Mouse (Mus musculus): ENCODE measurements around the gene Olfr308.
"Not testable (repeated sequence)": the region's sequence is repeated elsewhere in the genome, so short reads cannot be mapped to it uniquely, and the experiment has no call there.

Olfr308 gene

GRCm38 (mm10) chr7:86325530-86325929, at the start of gene Olfr308:
TSS of gene Olfr308 (minus strand) at chr7:86325630.
- no peak for DNase-seq (ENCODE audit: extremely low spot score, low spot score)

DNA sequence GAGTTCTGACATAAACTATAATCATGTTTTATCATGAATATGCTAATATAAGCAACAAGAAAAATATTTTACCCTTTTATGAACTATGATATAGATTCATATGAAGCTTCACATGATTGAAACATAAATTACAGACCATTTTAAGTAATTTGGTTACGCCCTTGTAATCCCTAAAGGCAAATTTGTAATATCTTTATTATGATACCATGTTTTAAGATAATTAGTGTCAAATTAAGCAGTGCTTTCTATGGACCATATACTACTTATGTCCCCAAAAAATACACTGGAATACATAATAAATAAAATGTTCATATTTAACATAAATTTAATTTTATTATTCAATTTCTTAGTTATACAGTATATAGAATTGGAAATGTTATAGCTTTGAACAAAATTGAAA, 41.4 kb upstream of the Olfr308 start, which contains the start of gene Olfr305:
TSS of gene Olfr305 (minus strand) at position 101 of the 400 bp plus-strand sequence.
- no peak for DNase-seq (ENCODE audit: extremely low spot score, low spot score)

- not testable (repeated sequence) for DNase-seq (ENCODE audit: extremely low spot score, low spot score)
Measured at GRCm38 (mm10) chr7:86346296-86346695, 20.9 kb upstream of the Olfr308 start.

- no peak for DNase-seq (ENCODE audit: extremely low spot score, low spot score)
Measured at GRCm38 (mm10) chr7:86344253-86344652, 18.8 kb upstream of the Olfr308 start.

- no peak for DNase-seq (ENCODE audit: extremely low spot score, low spot score)
Measured at GRCm38 (mm10) chr7:86342881-86343565, 17.6 kb upstream of the Olfr308 start.

GRCm38 (mm10) chr7:86337486-86337885, 12.1 kb upstream of the Olfr308 start, which contains the start of gene Olfr307:
TSS of gene Olfr307 (minus strand) at chr7:86337586.
- DNase-seq (ENCODE audit: extremely low spot score, low spot score) = no peak

GRCm38 (mm10) chr7:86321323-86321722, 4.1 kb downstream of the Olfr308 start:
- DNase-seq (ENCODE audit: extremely low spot score, low spot score) = no peak

DNA sequence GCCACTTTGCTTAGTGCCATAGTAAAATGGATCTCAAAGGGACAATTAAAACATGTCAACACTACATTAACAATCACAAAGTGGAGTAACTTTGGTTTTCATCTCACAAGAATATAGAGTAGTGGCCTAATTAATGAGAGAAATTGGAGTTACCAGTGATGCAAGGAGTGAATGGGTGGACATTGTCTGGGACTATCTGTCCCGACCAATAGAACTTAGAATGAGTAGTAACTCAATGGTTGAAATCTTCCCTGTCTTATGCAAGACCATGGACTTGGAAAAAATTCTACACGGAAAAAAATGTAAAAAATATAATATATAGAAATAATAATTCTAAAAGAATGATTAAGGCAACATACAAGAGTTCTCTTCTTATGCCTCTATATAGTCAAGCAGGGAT, 11.8 kb downstream of the Olfr308 start, which contains the start of gene Olfr309:
TSS of gene Olfr309 (minus strand) at position 101 of the 400 bp plus-strand sequence.
- DNase-seq (ENCODE audit: extremely low spot score, low spot score) = no peak

GRCm38 (mm10) chr7:86277072-86277471, 48.4 kb downstream of the Olfr308 start, which contains the start of gene Olfr310:
TSS of gene Olfr310 (minus strand) at chr7:86277172.
- DNase-seq (ENCODE audit: extremely low spot score, low spot score) = no peak

Measured in neural tube, embryonic 10.5 days (tissue).